Mouse (Mus musculus): Measurements from ENCODE around the gene Arvcf.

- TF ChIP-seq CTCF (IDR thresholded peaks at IDR 0.05; ENCODE audit: low read depth) (no peak), EP300 (optimal IDR thresholded peaks at IDR 0.05) (no peak)
Measured at GRCm38 (mm10) chr16:18378489-18378888, 30.5 kb downstream of the Arvcf start.
